In the genomic region with DNA sequence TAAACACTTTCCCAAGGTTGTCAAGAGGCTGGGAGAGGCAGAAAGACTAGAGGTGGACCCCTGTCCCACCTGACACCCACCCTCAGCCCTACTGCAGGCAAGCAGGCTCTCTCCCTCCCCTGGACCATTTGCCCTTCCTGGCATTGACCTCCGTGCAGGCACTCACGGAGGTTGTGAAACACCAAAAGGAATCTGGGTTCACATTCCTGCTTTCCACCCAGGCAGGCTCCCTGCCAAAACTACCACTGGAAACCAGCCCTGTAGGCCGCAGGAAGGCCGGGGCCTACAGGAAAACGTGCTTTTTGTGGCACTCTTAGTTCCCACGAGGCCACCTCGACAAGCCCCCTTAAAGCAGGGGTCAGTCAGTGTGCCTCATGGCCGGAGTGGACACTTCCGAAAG, we compare ENCODE assay signal across 9 mouse cellular contexts.
DNase-seq lines count a peak whose midpoint lies in the region; ATAC-seq lines count a peak whose summit lies in the region.
"Had no signal": no experiment of that assay in that cellular context is flagged by ENCODE, and none has a peak within 500 bp of the region (broad histone marks: within the 10 kb centered on the region; RNA-seq: fewer than 3 reads in every experiment).

No protein-coding gene starts in this region.

- ATAC-seq in neural tube, embryonic 14.5 days (ENCODE audit: low read depth) = no peak
- no peak for ATAC-seq in neural tube, embryonic 15.5 days (ENCODE audit: low FRiP score)
- ATAC-seq in stomach, embryonic 15.5 days (ENCODE audit: insufficient read depth, low FRiP score, low read depth) = no peak

- H3K4me2 ChIP-seq in neural tube, embryonic 14.5 days (ENCODE audit: low read depth, low read length) = no peak overlapping the region
- H3K4me2 ChIP-seq in neural tube, embryonic 15.5 days = no peak overlapping the region
- no peak overlapping the region for H3K4me2 ChIP-seq in stomach, embryonic 15.5 days
- H3K4me2 ChIP-seq: embryonic facial prominence, embryonic 12.5 days had no signal

- peak; percentile 32 to 43 for DNase-seq in gastrocnemius, postnatal 36 days
- peak; percentile 84 for DNase-seq in kidney, postnatal 14 days
- no peak for DNase-seq in spleen, postnatal 10 days (ENCODE audit: low spot score in 2 of 2)
- DNase-seq in spleen, postnatal 14 days (ENCODE audit: low spot score in 2 of 2) = no peak
- DNase-seq in right cerebral cortex, postnatal 25 days = no peak

- no peak overlapping the region for H3K27ac ChIP-seq in neural tube, embryonic 14.5 days (ENCODE audit: low read depth, low read length)
- H3K27ac ChIP-seq in neural tube, embryonic 15.5 days (replicated peaks) = no peak overlapping the region
- H3K27ac ChIP-seq in stomach, embryonic 15.5 days = peak overlapping the region; percentile 33
- H3K27ac ChIP-seq: embryonic facial prominence, embryonic 12.5 days had no signal

- intact Hi-C loops in gastrocnemius, postnatal 36 days (cut with DNase I) = no loop called here

- H3K4me3 ChIP-seq in neural tube, embryonic 14.5 days (ENCODE audit: low read depth, low read length) = no peak overlapping the region
- H3K4me3 ChIP-seq in neural tube, embryonic 15.5 days (replicated peaks) = no peak overlapping the region
- H3K4me3 ChIP-seq in stomach, embryonic 15.5 days (replicated peaks) = no peak overlapping the region
- H3K4me3 ChIP-seq: embryonic facial prominence, embryonic 12.5 days had no signal

- no peaks in the 10 kb centered on the region for H3K36me3 ChIP-seq in neural tube, embryonic 14.5 days (ENCODE audit: control insufficient read depth, insufficient read depth, low read length)
- no peaks in the 10 kb centered on the region for H3K36me3 ChIP-seq in neural tube, embryonic 15.5 days
- H3K36me3 ChIP-seq in stomach, embryonic 15.5 days = no peaks in the 10 kb centered on the region
- H3K36me3 ChIP-seq: embryonic facial prominence, embryonic 12.5 days had no signal

- WGBS in neural tube, embryonic 14.5 days = 79% methylated on average over 9 of the region's 9 CpGs
- WGBS in neural tube, embryonic 15.5 days = 77% methylated on average over 9 of the region's 9 CpGs
- WGBS in stomach, embryonic 15.5 days = 60% methylated on average over 9 of the region's 9 CpGs

- H3K4me1 ChIP-seq in neural tube, embryonic 14.5 days (ENCODE audit: control insufficient read depth, insufficient read depth, low read length) = no peaks in the 10 kb centered on the region; the same call in 1 of the 2 replicates
- peaks cover 4% of the 10 kb centered on the region for H3K4me1 ChIP-seq in neural tube, embryonic 15.5 days
- H3K4me1 ChIP-seq in stomach, embryonic 15.5 days = peaks cover 19% of the 10 kb centered on the region

- H3K9me3 ChIP-seq in neural tube, embryonic 14.5 days (ENCODE audit: control insufficient read depth, low read length) = no peaks in the 10 kb centered on the region
- no peaks in the 10 kb centered on the region for H3K9me3 ChIP-seq in neural tube, embryonic 15.5 days (replicated peaks)
- no peaks in the 10 kb centered on the region for H3K9me3 ChIP-seq in stomach, embryonic 15.5 days
- H3K9me3 ChIP-seq: embryonic facial prominence, embryonic 12.5 days had no signal

- 0 out of 2 replicates have a peak overlapping the region, but pooled peaks have one; percentile 11 for H3K9ac ChIP-seq in neural tube, embryonic 14.5 days (replicated peaks; ENCODE audit: low read depth, low read length)
- H3K9ac ChIP-seq in neural tube, embryonic 15.5 days (replicated peaks) = no peak overlapping the region
- no peak overlapping the region for H3K9ac ChIP-seq in stomach, embryonic 15.5 days
- H3K9ac ChIP-seq: embryonic facial prominence, embryonic 12.5 days had no signal

- no peaks in the 10 kb centered on the region for H3K27me3 ChIP-seq in neural tube, embryonic 14.5 days (ENCODE audit: control insufficient read depth, insufficient read depth, low read length)
- H3K27me3 ChIP-seq in neural tube, embryonic 15.5 days (replicated peaks) = peaks cover 28% of the 10 kb centered on the region
- H3K27me3 ChIP-seq in stomach, embryonic 15.5 days (replicated peaks) = no peaks in the 10 kb centered on the region

Comparison
In these comparisons a context has a peak if more than half of its experiments do, and no peak if none do; other contexts are left out.
1. DNase-seq: peak in gastrocnemius, postnatal 36 days (2 of 2) and kidney, postnatal 14 days (single experiment); none in spleen, postnatal 10 days (0 of 2), spleen, postnatal 14 days (0 of 2) and right cerebral cortex, postnatal 25 days (single experiment).